Mouse (Mus musculus) right cerebral cortex, postnatal 25 days (tissue): ENCODE results near the gene Il3ra.

ENCODE experiments used
- DNase-seq: peaks from one replicate; pipeline ENCODE4 v3.0.0; 2022

Il3ra gene

DNA sequence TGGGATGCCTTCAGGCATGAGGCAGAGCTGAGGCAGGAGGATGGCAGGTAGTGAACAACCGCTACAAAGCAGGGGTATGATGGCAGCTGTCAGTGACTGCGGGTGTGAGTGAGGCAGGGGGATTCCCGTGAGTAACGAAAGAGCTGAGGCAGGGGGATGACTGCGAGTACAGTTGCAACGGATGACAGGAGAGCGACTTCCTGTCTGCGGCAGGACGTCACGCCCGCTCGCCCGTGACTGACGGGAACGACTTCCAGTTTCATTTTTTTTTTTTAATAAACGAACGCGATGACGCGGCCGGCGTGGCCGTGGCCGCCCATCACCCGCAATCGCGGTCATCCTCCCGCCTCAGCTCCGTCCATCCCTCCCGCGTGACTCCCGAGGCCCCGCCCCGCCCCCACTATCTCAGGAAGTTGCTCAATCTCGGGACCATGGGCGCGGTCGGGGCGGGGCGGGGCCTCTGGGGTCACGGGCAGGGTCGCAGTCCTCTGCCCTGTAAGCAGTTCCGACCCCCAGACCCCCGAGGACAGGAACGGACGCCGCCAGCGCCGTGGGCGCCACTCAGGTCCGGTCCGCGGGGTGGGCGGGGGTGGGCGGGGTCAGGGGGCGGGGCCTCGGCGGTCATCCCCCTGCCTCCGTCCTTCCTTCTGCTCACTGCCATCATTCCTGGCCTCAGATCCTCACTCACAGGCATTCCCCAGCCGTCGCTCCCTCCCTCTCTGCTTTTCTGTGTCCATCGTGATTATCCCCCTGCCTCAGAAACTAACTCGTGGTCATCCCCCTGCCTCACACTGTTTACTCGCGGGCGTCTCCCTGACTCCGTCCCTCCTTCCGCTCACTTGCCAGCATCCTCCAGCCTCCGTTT lies at the start of gene Il3ra:
TSS of gene Il3ra (plus strand) at position 328 of the 865 bp plus-strand sequence.
- peak; percentile 68 for DNase-seq

DNA sequence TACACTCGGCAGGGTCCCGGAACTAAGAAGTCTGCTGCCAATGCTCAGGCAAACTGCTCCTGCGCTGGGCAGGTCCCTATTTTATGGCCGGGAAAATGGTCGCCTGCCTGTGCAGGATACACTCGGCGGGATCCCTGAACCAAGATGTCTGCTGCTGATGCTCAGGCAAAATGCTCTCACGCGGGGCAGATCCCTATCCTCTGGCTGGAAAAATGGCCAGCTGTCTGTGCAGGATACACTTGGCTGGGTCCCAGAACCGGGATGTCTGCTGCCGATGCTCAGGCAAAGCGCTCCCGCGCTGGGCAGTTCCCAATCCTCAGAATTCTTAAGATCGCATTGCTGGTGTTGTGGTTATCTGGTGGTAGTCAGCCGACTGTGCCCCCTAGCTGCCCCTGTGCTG lies 37.1 kb upstream of the Il3ra start:
- DNase-seq = no peak

DNA sequence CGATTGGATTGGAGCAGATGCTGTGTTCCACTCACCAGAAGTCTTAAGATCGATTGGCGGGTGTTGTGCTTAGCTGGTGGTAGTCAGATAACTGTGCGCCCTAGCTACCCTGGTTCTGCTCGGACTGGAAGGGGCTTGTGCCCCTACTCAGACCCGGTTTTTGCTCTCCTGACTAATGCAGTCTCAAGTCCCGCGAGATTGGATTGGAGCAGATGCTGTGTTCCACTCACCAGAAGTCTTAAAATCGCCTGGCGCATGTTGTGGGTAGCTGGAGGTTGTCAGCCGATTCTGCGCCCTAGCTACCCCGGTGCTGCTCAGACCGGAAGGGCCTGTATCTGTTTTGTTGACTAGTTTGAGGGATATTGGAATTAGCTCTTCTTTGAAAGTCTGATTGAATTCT lies 36.7 kb upstream of the Il3ra start:
- DNase-seq = no peak

DNA sequence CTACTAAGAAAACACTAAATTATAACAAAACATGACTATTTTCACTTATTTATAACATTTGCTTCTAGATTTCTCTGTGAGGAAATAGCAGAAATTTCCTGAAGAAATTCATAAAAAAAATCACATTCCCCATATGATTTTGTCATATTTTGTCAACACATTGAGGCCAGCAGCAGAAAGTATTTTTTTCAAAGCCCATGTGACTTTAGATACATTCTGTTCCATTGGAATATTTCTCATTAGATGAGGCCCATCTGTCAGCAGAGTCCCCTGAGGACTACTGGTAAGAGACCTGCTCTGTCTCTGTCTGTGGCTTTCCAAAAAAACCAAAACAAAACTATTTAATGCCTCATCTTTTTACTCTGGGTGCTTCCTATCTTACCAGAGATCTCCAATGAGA lies 23.5 kb upstream of the Il3ra start, which contains the start of gene Olfr31:
TSS of gene Olfr31 (plus strand) at position 301 of the 400 bp plus-strand sequence.
- no peak for DNase-seq

DNA sequence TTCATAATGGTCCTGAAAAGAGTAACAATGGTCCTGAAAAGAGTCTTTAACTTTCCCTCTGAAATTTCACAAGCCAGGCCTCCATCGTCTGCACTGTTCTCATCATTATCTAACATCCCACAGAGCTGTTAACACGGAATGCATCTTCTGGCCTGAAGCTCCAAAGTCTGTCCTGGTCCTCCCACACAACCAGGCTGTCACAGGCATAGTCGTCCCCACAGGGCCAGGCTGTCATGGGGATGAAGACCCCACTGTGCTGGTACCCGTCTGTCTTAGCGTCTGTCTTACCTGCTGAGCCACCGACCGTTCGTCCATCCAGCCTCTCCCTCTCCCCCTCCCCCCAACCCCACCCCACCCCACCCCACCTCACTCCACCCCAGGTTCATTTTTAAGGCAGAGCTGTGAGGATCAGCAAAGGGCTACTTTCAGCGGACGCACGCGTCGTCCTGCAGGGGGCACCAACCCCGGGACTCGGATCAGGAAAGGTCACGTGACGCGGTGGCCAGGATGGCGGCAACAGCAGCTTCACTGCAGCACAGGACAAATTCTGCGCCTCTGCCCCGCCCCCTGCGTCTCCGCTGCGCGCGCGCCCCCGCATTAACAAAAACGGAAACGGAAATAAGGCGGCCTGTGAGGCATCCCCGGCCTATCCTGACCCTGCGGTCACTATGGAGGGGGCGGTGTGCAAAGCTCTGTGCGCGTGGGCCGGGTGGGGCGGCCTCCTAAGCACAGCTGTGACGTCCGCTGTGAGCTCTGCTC lies 783 bp upstream of the Il3ra start:
- DNase-seq = peak; percentile 77

DNA sequence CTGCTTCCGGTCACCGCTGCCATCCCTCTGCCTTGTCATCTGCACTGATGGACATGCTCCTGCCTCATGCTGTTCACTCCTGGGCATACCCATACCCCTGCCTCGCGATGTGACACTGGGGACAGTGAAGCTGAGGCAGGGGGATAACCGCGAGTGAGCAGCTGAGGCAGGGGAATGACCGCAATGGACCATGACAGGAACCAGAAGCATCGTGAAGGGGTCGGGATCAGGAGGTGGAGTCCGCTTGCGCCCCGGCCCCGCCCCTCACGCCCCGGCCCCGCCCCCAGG lies 682 bp downstream of the Il3ra start:
- DNase-seq = no peak

DNA sequence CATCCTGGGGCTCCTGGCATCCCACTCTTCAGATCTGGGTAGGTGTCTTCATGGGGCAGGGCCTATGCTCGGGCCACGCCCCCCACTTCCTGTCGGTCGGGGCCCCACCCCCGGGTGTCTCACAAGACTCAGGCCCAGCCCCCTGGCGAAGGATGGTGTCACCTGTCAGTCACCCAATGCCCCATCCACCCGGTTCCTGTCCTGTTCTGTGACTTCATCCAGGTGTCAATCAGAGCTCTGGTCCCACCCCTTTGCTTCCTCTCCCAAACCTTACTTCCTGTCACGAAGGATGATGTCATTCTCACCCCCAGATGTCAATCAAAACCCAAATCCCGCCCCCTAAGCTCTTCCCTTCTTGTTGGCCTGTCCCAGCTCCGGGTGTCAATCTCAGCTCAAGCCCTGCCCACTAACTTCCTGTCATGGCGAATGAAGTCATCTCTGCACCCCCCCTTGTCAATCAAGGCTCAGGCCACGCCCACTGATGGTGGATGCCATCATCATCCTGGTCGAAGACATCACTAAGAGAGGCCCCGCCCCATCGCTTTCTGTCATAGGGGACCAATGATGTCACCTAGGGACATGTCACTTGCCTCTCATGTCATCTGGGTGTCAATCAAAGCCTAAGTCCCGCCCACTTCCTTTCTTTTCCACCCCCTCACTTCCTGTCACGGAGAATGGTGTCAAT lies 1.2 kb downstream of the Il3ra start:
- DNase-seq = peak; percentile 17

DNA sequence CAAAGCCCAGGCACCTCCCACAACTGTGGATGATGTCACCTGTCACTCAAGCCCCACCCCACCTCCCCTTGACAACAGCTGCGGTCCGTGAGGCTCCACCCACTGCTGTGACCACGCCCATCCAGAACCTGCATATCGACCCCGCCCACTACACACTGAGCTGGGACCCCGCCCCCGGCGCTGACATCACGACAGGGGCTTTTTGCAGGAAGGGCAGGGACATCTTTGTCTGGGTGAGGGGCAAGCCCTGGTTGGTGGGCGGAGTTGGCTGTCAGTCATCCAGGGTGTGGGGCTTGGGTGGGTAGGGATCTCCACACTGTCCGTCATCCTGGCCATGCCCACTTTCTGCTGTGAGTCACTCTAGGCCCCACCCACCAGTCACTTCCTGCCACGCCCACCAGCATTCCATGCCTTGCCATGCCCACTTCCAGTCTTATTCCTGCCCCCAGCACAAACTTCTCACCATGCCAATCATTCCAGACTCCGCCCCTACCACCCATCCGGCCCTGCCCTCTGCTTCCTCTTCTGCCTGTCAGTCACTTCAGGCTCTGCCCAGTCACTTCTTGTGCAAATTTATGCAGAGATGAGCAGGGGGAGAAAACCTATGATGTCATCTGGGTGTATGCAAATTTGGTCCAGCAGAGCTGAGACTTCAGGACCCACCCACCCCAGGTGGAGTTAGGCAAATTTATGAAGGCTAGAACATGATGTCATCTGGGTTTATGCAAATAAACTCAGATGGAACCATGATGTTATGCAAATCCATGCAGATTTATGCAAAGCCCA lies 2.0 kb downstream of the Il3ra start:
- peak; percentile 36 for DNase-seq

DNA sequence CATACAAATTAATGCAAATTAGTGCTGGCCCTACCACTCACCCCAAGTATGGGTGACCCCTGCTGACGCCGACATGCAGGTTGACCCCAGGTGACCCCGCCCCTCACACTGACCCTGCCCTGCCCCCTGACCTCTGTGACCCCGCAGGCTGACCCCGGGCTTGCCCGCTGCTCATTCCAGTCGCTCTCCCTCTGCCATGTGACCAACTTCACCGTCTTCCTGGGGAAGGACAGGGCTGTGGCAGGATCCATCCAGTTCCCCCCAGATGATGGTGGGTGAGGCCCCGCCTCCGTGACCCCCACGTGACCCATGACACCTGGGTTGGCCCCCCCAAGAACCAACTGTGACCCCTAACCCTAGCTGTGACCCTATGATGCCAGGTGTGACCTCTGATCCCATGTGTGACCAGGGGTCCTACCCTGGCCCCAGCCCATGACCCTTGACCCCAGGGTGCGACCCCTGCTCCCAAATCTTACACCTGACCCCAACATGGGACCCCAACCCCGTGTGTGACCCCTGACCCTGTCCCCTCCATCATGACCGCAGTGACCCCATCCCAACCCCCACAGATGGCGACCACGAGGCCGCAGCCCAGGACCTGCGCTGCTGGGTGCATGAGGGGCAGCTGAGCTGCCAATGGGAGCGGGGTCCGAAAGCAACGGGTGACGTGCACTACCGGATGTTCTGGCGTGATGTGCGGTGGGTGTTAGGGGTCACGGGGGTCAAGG lies 2.8 kb downstream of the Il3ra start:
- peak; percentile 13 for DNase-seq

DNA sequence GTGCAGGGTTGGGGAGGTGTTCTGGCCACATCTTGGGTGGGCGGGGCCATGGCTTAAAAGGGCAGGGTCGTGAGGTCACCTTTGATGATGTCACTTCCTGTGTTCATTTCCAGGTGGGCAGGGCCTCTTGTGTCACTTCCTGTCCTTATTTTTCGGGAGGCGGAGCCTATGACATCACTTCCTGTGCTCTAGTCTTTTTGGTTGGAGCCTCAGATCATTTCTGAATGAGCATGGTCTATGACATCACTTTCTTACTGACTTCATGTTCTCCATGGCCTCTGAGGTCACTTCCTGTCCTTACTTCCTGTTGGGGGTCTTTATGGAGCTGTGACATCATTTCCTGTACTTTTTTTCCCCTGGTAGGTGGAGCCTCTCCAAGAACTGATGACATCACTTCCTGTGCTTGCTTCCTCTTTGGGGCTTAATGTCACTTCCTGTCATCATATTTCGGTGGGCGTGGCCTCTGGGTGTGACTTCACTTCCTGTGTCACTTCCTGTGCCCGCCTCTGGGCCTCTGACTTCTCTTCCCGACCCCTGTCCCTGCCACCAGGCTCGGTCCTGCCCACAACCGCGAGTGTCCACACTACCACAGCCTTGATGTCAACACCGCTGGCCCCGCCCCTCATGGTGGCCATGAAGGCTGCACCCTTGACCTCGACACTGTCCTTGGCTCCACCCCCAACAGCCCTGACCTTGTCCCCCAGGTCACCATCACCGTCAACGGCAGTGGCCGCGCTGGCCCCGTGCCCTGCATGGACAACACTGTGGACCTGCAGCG lies 3.6 kb downstream of the Il3ra start:
- peak; percentile 11 for DNase-seq

DNA sequence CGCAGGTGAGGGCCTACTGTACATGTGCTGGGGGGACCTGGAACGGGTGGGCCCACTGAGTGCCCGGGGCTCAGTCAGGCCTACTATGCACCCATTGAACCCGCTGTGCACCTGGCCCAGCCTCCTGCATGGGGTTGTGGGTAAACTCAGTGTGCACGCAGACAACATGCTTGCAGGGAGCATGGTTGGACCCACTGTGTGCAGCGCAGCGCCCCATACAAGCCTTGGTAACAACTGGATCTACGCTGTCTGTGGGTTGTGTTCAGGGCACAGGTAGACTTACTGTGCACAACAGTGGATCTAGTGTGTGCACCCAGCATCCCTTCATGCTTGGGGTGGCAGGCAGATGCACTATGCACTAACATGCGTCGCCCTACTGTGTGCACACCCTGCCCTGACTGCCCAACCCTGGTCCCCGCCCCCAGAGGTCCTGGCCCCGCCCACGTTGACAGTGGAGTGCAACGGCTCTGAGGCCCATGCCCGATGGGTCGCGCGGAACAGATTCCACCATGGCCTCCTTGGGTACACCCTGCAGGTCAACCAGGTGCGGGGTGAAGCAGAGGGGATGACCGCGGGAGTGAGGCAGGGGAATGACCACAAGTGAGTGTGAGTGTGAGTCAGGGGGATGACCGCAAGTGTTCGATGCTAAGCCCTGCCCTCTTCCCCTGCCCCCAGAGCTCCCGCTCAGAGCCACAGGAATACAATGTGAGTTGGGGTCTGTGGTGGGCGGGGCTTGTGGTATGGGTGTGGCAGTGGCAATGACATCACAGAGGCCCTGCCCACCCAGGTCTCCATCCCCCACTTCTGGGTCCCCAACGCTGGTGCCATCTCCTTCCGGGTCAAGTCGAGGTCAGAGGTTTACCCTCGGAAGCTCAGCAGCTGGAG lies 4.4 kb downstream of the Il3ra start:
- no peak for DNase-seq

DNA sequence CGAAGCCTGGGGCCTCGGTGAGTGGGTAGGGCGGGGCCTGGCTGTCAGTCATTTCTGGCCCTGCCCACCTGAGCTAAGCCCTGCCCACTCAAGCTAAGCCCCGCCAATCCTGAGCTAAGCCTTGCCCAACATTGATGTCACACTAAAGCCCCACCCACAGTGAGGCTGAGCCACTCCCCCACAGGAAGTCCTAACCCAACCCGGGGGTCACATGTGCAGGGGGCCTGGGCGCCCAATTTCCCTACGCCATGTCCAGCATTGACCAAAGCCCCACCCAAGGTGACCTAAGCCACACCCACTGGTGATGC lies 5.0 kb downstream of the Il3ra start:
- no peak for DNase-seq

DNA sequence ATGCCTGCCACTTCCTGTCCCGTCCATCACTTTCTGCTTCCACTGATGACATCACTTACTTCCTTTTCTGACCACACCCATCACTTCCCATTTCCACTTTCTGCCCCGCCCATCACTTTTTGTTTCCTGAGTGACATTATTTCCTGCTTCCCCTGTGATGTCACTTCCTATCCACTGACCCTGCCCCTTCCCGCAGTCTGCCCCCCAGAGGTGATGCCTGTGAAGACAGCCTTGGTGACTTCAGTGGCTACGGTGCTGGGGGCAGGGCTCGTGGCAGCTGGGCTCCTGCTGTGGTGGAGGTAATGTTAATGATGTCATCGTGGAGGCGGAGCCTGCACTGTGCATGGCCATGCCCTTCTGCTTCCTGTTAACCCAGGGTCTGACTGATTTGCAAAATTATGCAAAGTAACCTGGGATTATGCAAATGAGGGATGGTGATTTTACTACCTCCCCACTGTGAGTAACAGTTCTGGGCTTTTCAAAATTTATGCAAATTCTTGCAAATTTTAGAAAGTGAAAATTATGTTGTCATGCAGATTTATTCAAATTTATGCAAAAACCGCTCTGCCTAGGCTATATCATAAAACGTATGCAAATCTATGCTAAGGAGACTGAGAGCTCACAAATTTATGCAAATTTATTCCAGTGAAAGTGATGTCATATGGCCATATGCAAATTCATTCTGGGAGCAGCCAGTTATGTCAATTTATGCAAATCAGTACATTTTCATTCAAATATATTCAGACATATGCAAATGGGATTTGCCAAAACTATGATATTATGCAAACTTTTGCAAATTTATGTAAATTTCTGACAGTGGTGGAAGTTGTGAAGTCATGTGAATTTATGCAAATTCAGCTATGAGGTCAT lies 5.9 kb downstream of the Il3ra start:
- peak; percentile 25 for DNase-seq

DNA sequence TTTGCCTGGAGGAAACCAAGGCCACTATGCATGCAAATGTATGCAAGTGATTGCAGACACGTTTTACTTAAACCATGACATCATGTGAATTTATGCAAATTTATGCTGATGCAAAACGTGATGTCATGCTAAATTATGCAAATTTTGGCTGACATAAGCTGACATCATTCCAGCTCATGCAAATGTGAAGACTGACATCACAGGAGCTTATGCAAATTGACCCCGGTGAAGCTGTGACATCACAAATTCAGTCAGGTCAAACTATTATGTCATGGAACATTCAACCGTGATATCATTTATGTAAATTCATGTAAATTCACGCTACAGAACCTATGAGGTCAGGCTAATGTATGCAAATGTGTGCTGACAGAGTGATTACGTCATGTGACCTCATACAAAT lies 6.5 kb downstream of the Il3ra start:
- DNase-seq = no peak

DNA sequence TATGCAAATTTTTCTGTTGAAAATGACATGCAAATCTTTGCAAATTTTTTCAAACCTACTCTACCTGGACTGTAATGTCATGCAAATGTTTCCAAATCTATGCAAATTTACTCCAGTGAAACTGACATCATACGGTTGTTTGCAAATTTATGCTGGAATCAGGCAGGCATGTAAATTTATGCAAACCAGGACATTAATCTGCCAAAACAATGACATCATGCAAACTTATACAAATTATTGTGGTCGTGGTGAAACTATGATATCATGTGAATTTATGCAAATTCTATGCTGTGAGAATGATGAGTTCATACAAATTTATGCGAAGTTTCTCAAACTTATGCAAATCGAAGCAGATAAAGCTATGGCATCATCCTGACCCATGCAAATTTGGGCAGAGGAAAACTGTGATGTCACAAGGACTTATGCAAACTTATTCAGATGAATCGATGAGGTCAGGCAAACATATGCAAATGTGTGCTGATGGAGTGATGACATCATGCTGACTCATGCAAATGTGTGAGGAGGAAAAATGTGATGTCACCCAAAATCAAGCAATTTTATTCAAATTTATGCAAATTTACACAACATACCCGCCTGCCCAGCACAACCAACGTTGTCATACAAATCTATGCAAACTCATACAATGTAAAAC lies 7.1 kb downstream of the Il3ra start:
- DNase-seq = no peak

DNA sequence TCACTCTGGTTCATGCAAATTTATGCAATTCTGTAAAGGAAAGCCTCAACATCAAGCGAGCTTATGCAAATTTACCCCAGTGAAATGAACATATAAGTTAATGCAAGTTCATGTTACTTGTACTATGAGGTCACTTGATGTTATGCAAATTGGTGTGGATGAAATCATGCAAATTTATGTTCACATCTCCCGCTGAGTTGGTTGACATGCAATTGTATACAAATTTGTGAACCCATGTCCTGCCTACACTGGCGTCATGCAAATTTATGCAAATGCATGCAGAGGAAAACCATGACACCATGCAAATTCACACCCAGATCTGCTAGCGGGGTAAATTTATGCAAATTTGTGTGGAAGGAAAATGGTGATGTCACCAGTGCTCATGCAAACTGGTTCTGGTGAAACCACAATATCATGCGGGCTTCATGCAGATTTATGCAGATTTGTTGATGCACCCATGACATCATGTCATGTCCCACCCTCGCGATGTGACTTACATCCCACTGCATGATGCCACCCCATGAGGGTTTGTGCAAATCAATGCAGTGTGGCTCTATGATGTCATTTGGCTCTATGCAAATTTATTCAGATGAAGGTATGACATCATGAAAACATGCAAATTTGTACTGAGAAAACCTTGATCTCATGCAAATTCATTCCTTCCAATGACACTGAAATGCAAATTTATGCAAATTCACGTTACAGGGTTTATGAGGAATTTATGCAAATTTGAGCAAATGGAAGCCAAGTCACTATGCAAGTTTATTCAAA lies 7.8 kb downstream of the Il3ra start:
- no peak for DNase-seq

DNA sequence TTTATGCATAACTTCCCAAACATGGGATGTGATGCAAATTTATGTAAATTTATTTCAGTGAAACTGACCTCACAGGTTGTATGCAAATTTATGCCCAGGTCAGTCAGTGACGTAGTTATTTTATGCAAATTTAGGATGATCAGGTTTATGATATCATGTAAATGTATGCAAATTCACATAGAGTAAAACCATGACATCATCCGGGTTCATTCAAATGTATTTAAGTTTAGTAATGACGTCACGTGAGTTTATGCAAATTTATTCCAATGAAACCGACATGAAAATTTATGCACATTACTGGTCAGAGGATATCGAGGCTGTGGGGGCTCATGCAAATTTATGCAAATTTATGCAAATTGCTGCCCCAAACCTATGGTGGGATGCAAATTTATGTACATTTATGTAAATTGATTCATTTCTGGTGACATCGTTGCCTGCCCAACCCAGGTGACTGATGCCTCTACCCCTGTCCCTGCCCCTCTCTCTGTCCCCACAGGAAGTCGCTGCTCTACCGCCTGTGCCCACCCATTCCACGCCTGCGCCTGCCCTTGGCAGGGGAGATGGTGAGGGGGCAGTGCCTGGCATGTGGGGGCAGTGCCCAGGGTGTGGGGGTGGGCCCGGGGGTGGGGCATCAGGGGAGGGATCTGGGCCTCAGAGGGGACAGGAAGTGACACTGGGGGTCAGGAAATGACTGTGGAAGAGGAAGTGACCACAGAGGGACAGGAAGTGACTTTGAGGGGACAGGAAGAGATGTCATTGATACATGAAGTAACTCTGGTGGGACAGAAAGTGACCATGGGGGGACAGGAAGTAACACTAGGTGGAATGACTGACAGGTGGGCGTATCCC lies 8.7 kb downstream of the Il3ra start:
- no peak for DNase-seq
